Mouse (Mus musculus): Measurements from ENCODE around the gene Gm36176.

GRCm38 (mm10) chr10:77867546-77867945 is 20.9 kb downstream of the Gm36176 start:
- TF ChIP-seq CTCF (IDR thresholded peaks at IDR 0.05) (no peak), EP300 (IDR thresholded peaks at IDR 0.05) (no peak)
